Mouse (Mus musculus): Measurements from ENCODE around the gene Lsg1.
A peak's percentile ranks its signal among the peaks of the same experiment; 100 is the strongest.

The Lsg1 gene

DNA sequence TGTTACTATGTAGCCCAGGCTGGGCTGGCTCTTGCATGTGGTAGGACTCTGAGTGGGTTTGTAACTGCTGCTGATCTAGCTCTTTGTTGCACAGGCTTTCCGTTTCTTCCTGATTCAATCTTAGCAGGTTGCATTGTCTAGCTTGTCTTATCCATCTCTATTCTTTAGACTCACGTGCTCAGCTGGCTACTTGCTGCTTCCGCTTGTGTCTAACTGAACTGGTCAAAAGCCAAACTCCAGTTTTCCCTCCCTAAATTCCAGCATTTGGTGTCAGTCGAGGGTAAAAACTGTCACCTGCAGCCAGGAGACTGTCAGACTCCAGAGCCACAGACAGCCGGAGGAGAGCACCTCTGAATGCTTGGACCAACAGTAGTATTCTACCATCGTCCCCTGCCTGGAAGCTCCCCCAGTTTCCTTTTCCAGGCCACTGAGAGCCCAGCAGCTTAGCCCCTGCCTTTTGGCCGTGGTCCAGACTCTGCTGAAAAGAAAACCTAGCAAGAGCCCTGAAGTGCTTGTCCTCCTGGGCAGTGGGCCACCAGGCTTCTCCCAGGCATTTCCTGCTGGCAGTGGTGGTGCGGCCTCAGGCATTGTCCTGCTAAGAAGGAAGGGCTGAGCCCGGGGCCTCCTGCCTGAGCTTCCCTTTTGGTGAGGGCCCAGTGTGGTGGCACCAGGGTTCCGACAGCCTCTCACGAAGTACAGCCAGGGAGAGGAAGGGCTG is 34.6 kb downstream of the Lsg1 start:
- peak; percentile 64 to 84 for DNase-seq (ENCODE audit: low spot score in 2 of 2)

DNA sequence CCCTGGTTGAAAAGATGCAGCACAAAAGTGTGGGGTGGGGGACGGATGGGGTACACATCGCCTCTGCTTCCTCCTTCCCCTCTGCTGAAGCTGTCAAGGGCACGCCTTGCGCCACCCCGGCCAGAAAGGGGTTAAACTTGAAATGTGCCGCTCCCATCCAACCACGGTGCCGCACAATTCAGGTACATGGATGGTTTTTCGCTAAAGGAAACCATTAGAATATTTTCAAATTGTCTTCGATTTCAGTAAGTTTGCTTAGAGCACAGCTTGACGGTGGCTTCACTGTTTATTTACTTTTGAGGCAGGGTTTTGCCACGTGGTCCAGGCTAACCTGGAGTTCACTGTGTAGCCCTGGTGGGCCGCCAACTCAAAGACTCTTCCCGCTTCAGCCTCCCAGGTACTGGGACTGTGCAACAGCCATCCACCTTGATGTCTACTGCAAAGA is 36.6 kb downstream of the Lsg1 start, which contains the start of gene Tmem44:
Gene Tmem44 (minus strand): TSS at position 95 of the 445 bp plus-strand sequence.
- DNase-seq (ENCODE audit: low spot score in 2 of 2) = no peak

DNA sequence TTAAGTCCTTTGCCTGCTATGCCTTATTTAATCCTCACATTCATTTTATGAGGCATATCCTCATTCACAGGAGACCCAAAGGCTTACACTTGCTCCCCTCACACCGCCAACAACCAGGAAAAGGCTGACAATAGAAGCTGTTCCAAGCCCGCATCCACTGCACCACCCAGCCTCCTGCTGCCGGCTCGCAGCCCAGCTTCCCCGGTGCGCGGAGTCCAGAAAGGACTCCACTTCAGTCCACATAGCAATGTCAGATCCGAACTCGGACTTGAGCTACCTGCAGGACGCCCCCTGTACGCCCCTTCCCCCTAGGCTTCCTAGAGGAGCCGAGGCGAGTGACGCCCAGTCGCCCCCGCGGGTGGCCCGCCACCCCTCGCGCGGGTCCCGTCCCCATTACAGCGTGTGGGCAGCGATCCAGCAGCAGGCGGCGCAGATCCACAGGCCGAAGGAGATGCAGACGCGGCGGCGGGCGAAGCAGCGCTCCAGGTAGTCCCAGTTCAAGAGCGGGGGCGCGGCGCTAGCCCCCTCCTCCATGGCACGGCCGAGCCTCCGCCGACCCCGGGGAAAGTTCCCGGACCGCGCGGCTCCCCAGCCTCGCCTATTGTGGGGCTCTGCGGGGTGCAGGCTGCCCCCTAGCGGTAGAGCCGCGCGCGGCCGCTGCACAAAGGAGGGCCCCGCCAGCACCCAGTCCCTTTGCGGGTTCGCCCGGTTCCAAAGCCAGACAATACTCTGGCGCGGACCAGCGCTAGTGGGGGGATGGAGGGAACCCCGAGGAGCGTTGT is 37.2 kb downstream of the Lsg1 start:
- peak; percentile 63 to 76 for DNase-seq (ENCODE audit: low spot score in 2 of 2)

DNA sequence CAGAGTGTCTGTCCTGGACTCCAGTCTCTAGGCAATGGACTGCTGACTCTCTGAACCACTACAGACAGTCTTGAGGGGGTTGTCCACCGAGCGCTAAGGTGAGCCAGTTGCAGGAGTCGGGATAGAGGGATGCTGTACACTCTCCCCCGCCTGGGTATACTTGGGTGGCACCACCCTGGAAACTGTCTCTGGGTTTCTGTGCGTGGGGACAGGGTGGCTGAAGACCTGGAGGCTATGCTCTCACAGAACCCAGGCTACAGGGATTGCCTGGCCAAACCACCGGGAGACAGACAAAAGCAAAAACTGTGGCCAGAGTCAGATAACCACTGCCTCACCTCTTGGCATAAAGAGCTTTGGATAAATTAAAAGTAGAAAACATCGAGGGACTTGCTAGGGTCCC is 37.9 kb downstream of the Lsg1 start:
- DNase-seq (ENCODE audit: low spot score in 2 of 2) = no peak

DNA sequence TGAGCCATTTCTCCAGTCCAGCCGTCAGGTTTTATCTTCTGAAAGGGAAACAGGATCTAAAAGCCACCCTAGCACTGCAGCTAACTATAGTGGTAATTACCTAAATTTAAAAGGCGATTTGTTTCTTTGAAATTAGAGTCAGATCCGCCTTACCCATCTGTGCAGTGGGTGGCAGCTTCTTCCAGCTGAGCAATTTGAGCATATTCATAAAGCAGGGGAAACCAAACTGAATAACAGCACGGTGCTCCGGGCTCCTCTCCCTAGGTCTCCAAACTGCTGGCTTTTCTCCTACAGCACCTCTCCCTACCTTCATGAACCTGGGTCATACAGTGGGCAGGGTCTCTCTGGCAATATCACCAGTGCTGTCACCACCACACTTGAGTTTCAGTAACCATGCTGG is 39.1 kb downstream of the Lsg1 start:
- DNase-seq (ENCODE audit: low spot score in 2 of 2) = peak in 1 of 2 experiments; percentile 23

DNA sequence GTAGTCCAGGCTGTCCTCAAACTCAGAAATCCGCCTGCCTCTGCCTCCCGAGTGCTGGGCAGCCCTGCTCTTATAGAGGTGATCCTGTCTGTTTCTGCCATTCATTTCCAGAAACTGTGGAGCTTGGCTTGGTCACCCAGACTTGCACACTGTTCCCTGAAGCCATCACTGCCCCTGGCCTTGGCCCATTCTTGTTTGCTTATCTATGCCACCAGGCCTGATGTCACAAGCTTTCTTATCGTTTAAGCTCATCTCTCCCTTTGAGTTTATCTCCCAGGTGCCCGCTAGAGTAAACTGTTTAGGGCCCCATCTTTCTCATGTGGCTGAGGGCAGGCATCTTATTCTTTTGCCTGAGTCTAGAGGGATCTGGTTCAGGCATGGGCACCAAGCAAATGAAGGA is 42.7 kb downstream of the Lsg1 start:
- DNase-seq (ENCODE audit: low spot score in 2 of 2) = no peak

DNA sequence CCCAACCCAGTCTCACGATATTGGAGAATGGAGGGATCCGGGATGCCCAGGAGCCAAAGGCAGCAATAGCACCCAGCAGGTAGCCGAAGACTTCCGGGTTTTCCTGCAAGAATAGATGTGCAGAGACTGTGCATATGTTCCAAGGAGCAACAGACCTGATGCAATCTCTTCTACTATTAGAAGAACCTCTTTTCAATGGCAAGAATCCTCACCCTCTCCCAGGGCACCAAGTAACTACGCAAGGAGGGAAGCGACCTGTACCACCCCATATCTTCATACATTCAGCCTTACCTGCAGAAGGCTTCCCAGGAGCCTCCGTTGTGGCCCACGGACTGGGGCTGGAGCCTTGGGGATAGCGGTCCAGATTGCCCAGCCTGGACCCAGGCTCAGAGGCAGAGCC is 44.0 kb downstream of the Lsg1 start:
- no peak for DNase-seq (ENCODE audit: low spot score in 2 of 2)

DNA sequence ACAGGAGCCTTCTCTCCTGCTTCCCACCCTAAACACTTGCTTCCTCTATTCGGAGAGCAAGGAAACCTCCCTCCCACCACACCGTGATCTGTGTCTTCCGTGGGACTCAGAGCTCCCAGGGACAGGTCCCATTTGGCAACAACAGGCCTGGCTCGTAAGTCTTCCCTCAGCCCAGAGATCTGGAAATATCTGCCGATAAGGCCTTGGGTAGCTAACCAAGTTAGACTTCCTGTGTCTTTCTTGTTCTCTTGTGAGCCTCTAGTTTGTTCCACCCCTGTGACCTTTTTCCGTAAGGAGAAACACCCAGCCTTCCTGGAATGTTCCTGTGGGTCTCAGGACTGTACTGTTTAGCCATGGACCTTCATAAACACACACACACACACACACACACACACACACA is 44.6 kb downstream of the Lsg1 start:
- DNase-seq (ENCODE audit: low spot score in 2 of 2) = no peak

DNA sequence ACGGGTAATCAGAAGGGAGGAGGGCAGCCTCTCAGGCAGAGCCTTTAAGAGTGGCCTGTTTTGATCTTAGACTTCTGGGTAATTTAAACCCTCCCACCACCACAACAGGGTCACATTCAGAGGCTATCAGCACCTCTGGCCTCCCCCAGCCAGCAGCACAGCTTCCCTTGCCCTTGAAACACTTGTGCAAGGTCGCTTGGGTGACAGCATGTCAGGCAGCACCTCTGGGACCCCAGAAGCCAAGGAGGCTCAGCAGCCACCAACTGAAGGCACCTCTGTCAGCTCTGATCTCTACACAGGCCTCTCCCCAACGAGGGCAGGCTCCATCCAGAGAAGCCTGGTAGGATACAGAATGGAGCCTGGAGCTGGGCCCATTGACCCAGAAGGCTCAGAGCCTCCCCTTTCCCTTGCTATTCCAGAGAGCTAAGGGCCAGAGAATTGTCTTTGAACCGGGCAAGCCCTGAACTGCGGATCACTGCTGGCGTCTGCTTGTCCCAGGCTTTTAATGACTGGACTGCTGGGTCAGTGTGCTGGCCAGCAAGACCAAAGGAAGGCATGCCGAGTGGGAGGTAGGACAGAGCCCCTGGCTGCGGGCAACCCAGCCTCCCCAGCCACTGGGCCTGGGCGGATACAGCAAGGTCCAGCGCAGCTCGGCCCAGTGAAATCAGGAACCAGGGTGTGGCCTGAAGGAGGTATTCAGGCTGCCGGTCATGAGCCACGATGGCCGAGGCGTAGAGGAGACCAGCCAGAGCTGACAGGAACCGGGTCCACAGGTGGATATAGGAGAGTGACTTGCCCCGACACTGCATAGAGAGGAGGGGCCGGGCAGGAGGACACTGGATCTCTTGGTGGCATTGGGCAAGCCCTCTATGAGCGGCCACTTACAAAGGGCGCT is 47.0 kb downstream of the Lsg1 start:
- no peak for DNase-seq (ENCODE audit: low spot score in 2 of 2)

DNA sequence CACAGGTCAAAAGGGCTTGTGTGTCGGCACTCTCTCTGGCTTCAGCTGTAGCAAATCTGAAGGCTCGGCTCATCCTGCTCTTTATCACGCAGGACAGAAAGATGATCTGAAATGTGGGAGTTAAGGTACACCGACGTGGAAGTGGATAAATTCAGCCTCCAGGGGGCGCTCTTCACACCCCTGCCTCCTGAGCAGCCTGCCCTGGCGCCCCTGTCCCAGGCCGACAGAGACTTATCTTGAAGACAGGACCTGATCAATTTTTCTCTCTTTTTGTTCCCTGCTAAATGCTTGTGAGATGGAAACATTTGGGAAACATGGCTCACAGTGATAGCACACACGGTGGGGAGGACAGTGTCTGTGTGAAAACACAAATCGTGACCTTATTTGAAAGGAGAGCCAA is 48.0 kb downstream of the Lsg1 start:
- no peak for DNase-seq (ENCODE audit: low spot score in 2 of 2)

DNA sequence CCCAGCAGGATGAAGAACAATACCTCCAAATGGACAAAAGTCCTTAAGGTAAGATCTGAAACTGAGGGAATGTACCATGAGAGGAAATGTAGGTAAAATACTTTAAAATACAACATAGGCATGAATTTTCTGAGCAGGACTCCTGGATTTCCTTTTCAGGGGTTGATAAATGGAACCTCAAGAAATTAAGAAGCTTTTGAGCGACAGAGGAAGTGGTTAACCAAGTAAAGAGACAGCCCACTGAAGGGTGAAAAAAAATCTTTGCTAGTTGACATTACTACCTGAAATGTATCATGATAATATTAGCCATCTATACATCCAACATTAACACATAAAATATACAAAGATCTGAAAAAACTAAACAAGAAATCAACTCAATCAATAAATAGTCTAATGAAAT is 52.3 kb downstream of the Lsg1 start:
- DNase-seq (ENCODE audit: low spot score in 2 of 2) = no peak

DNA sequence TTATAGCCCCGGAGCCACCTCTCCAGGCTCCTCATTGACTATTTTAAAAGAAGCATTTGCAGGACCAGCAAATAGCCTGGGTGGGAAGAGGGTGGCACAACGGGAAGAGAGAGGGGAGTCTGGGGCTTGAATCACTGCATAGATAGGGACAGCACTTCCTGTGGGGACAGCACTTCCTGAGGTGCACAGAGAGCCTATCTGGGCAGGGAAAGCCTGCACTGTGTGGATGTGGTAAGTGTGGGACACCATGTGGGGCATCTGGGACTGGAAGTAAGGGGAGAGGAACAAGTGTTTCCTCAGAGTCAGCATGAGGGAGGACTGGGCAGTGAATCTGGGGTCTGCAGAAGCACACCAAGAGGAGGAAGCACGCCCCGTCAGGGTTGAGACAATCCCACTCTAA is 53.8 kb downstream of the Lsg1 start:
- no peak for DNase-seq (ENCODE audit: low spot score in 2 of 2)

DNA sequence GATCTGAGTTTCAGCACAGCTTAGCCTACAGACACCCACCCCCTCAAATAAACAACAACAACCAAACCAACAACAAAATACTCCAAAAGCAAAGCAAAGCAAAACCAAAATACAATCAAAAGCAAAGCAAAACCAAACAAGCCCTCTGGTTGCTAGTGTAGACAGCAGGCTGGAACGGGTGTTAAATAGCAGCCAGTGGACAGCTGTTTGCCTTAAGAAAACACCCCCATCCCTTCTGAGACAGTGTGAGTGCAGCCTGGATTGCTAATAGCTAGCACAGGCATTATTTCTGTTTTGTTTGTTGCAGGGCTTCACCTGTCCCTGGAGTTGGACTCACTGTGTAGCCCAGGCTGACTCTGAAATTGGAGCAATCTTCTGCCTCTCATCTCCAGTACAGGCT is 54.5 kb downstream of the Lsg1 start:
- no peak for DNase-seq (ENCODE audit: low spot score in 2 of 2)

DNA sequence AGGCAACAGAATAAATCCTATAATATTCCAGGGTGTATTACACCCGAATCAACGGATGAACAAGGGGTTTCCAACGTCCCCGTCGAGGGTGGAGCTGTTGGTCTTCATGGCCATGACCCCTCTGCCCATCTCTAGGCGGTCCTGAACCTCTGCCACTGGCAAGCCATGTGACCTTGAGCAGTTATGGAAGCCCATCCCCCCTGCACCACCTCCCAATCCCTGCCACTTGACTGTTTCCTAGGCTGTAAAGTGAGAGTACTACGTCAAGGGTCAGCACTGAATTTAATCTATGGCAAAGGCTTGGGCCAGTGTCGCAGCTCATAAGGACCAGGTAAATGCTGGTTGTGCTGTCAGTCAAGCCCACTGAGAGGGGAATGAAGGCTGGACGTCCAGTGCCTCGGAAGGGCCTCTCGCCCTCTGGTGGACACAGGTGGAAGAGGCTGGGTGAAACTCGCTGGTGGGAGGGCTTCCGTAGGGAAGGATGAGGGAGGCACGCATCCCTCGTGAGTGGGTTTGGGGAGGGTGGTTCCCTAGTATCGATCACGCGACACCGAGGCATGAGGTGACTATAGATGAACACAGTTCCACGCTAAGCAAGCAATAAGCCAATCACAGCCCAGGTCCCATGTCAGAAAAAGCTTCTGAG is 55.5 kb downstream of the Lsg1 start:
- no peak for DNase-seq (ENCODE audit: low spot score in 2 of 2)

DNA sequence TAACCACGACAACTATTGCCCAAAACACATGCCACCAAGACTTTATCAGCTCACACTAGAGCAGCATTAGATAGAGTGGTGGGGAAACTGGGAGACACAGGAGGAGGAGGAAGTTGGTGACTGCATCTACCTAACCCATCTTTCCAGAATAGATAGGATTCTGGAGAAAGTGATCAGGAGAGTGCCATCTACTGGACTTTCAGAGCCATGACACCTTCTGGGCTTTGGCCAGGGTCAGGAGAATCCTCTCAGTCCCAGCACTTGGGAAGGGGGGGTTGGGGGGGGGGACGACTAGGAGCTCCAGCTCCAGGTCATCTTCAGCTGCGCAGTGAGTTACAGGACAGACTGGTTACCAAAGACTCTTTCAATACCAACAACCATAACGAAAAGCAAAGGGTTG is 56.6 kb downstream of the Lsg1 start:
- no peak for DNase-seq (ENCODE audit: low spot score in 2 of 2)

DNA sequence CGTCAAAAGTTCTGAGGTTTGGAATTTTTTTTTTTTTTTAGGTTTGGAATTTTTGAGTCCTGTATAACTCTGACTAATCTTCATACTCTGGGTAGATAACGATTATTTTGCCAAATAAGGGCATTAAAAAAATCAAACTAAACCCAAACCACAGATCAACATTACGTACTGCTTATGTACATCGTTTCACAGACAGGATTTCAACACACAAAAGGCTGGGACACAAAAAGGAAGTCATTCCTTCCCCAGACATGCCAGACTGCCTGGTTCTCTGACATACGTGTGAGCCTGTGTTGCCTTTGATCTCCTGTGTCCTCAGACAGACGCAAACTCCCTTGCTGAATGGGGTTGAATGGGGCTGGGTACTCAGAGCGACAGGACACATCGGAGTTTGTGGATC is 59.0 kb downstream of the Lsg1 start:
- DNase-seq (ENCODE audit: low spot score in 2 of 2) = no peak

DNA sequence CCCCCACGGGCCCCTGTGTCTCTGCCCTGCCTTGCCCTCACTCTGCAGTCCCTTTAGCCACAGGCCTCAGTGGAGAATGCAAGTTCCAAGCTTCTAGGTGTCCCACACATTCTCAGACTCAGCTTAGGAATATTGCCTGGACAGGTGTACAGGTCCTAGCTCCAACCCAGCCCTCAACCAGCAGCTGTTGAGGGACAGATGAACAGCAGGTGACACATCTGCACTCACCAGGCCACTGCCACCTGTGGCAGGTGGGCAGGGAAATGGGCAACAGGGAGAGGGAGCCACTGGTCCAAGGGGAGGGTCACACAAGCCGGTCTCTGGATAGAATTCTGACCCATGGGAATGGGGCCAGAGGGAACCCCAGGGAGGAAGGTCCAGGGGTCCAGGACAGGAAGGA is 59.5 kb downstream of the Lsg1 start:
- DNase-seq (ENCODE audit: low spot score in 2 of 2) = no peak

DNA sequence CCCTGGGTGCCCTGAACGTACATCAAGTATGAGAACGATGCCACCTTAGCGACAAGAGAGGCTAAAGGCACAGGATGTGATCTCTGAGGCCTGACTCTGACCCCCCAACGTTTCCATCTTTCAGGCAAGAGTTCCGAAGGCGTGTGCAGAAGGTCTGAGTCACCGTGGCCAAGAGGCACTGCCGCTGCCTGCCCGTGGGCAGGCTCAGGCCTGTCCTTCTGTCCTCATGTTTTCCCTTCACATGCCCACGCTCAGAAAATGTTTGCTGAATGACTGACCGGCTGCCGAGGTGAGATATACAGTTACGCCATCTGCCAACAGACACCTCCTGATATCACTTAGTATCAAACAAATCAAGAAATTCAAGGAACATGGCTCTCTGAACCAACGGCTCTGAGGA is 61.6 kb downstream of the Lsg1 start:
- DNase-seq (ENCODE audit: low spot score in 2 of 2) = no peak

DNA sequence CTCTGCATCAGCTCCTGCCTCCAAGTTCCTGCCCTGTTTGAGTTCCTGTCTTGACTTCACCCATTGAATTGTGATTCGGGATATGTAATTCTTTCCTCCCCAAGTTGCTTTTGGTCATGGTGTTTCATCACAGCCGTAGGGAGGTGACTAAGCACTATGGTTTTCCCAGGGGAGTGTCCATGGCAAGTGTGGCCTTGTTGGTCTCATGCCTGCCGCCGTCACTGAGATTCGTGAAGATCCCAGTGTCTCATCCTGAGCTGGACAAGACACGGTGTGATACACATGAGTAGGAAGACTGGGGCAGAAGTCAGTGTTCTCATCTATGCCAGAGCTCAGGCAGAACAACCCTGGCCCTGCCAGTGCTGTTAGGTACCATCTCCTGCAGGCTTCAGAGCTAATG is 62.9 kb downstream of the Lsg1 start:
- DNase-seq (ENCODE audit: low spot score in 2 of 2) = no peak

DNA sequence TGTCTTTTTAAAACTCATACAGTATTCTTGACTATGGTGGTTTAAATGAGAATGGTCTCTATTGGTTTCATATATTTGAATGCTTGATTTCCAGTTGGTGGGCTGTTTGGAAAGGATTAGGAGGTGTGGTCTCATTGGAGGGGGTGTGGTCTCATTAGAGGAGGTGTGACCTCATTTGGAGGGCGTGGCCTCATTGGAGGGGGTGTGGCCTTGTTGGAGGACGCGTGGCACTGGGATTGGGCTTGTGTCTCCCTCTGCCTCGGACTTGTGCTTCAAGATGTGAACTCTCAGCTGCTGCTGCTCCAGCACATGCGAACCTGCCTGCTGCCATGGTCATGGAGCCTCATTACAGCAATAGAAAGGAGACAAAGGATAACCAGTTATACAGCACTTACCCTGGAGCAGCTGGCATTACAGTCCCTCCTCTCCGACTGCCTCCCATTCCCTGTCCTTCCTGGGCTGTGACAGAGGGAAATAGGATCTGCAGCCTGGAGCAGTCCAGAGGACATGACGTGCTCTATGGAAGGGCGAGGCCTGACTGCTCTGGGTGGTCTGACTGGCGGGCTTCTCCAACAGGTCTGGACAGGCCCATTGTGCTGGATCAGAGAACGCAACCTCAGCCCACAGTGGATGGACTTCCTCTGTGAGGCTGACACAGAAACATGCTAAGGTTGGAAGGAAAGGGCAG is 65.0 kb downstream of the Lsg1 start:
- no peak for DNase-seq (ENCODE audit: low spot score in 2 of 2)

DNA sequence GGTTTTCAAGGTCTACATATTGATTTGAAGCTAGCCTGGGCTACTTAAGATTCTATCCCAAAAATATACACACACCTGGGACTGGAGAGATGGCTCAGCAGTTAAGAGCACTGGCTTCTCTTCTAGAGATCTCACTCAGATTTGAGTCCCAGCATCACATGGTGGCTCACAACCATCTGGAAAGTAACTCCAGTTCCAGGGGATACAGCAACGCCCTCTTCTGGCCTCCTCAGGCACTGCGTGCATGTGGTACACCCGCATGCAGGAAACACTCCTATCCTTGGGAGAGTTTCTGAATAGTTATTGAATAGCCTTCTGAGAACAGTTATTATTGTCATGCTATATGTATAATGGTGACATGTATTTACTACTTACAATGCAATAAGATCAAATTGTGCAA is 66.2 kb downstream of the Lsg1 start:
- DNase-seq (ENCODE audit: low spot score in 2 of 2) = no peak

Data from frontal cortex, postnatal 14 days (tissue).